ENCODE assay signal across 8 mouse cellular contexts in genomic region chr8:114081049-114081756, GRCm38 (mm10). TPM values are rescaled to one million over a fixed set of nuclear protein-coding genes. Genes with fewer than 3 reads are reported as not detected.
DNase-seq lines count a peak whose midpoint lies in the region; ATAC-seq and TF ChIP-seq lines count a peak whose summit lies in the region.
"Had no signal": no experiment of that assay in that cellular context is flagged by ENCODE, and none has a peak within 500 bp of the region (broad histone marks: within the 10 kb centered on the region; RNA-seq: fewer than 3 reads in every experiment).

No protein-coding gene starts in this region.

- TF ChIP-seq EP300 in ES-Bruce4 (IDR thresholded peaks at IDR 0.05; ENCODE audit: insufficient read depth, low read depth, low read length), result no peak

- 11% methylated on average over 10 of the region's 10 CpGs for WGBS in lung, embryonic 15.5 days

- H3K36me3 ChIP-seq in ES-Bruce4 (ENCODE audit: control insufficient read depth, insufficient read depth, low read length, poor library complexity, severe bottlenecking), result no peaks in the 10 kb centered on the region
- no peaks in the 10 kb centered on the region for H3K36me3 ChIP-seq in lung, embryonic 15.5 days
- H3K36me3 ChIP-seq: heart, embryonic 13.5 days had no signal

- H3K4me2 ChIP-seq in lung, embryonic 15.5 days, result no peak overlapping the region
- H3K4me2 ChIP-seq: heart, embryonic 13.5 days had no signal

- TF ChIP-seq CTCF in ES-Bruce4 (IDR thresholded peaks at IDR 0.05; ENCODE audit: low read depth, low read length), result peak; percentile 35

- H3K9ac ChIP-seq in ES-Bruce4 (ENCODE audit: low read depth, poor library complexity, severe bottlenecking), result no peak overlapping the region
- no peak overlapping the region for H3K9ac ChIP-seq in lung, embryonic 15.5 days
- H3K9ac ChIP-seq: heart, embryonic 13.5 days had no signal

- TF ChIP-seq POLR2A in ES-Bruce4 (IDR thresholded peaks at IDR 0.05; ENCODE audit: insufficient read depth, low read length), result no peak

- H3K27ac ChIP-seq in ES-Bruce4 (ENCODE audit: insufficient read depth, low read length), result no peak overlapping the region
- H3K27ac ChIP-seq in lung, embryonic 15.5 days, result no peak overlapping the region
- H3K27ac ChIP-seq: heart, embryonic 13.5 days had no signal

- peak; percentile 69 for ATAC-seq in activated CD4-positive, CD25-positive, alpha-beta regulatory T cell, adult 4 months
- peak; percentile 23; the same call in 1 of the 2 replicates for ATAC-seq in lung, embryonic 15.5 days (ENCODE audit: borderline replicate concordance, extremely low read depth, low FRiP score, low TSS enrichment)

- H3K9me3 ChIP-seq in ES-Bruce4 (replicated peaks; ENCODE audit: control insufficient read depth, insufficient read depth, low read length, poor library complexity, severe bottlenecking), result no peaks in the 10 kb centered on the region
- no peaks in the 10 kb centered on the region for H3K9me3 ChIP-seq in lung, embryonic 15.5 days
- H3K9me3 ChIP-seq: heart, embryonic 13.5 days had no signal

- no peaks in the 10 kb centered on the region for H3K4me1 ChIP-seq in ES-Bruce4 (ENCODE audit: control insufficient read depth, insufficient read depth, low read length)
- no peaks in the 10 kb centered on the region for H3K4me1 ChIP-seq in lung, embryonic 15.5 days
- H3K4me1 ChIP-seq: heart, embryonic 13.5 days had no signal

- H3K27me3 ChIP-seq in ES-Bruce4 (ENCODE audit: control insufficient read depth, insufficient read depth, low read length, poor library complexity, severe bottlenecking), result no peaks in the 10 kb centered on the region
- no peaks in the 10 kb centered on the region for H3K27me3 ChIP-seq in lung, embryonic 15.5 days

- DNase-seq in embryo, embryonic 10 days (ENCODE audit: low spot score), result peak; percentile 67
- peak; percentile 32 to 58 for DNase-seq in heart, postnatal 14 days
- DNase-seq in kidney, postnatal 25 days, result peak; percentile 40 to 44
- DNase-seq in ovary, postnatal 36 days (ENCODE audit: low spot score), result peak; percentile 8

- H3K4me3 ChIP-seq in ES-Bruce4 (ENCODE audit: low read depth, low read length), result no peak overlapping the region
- no peak overlapping the region for H3K4me3 ChIP-seq in lung, embryonic 15.5 days
- H3K4me3 ChIP-seq: heart, embryonic 13.5 days had no signal

- intact Hi-C loops in heart, postnatal 14 days (cut with DNase I), result loop anchor here (1.0 to 5.0 kb wide), 2 partner anchors 288 to 356 kb away; partner anchors contain the start of gene Wwox

RNA-seq across cellular contexts. Expression of gene Nudt7, which starts 52.2 kb away (rescaled TPM):
- polyA plus RNA-seq in ES-Bruce4 (2011; ENCODE audit: insufficient read depth, insufficient read length, low read depth, missing spikeins), result 8.8 and 9.0 TPM in 2 replicates
- polyA plus RNA-seq in activated CD4-positive, CD25-positive, alpha-beta regulatory T cell, adult 4 months (2017; shearing (Covaris generic)), result 10 to 100 TPM; 10.3 to 10.6 TPM
- total RNA-seq in heart, postnatal 14 days (2021), result 10 to 100 TPM; 70.3 to 76.6 TPM
- polyA plus RNA-seq in lung, embryonic 15.5 days (2015; fragmentation: Nextera tagmentation; extraction: Ambion mirVana), result 19.0 and 20.7 TPM in 2 replicates

Comparison
In these comparisons a context has a peak if more than half of its experiments do, and no peak if none do; other contexts are left out.
1. DNase-seq: peak in every context shown above with its lines; median percentile 67 in embryo, embryonic 10 days; 45 in heart, postnatal 14 days; 42 in kidney, postnatal 25 days; 8 in ovary, postnatal 36 days.